Mouse (Mus musculus) right cerebral cortex, postnatal 14 days (tissue): ENCODE measurements around the gene Ugt1a6b.
"Not testable (repeated sequence)": the region's sequence is repeated elsewhere in the genome, so short reads cannot be mapped to it uniquely, and the experiment has no call there.

Source experiments
- DNase-seq: peaks from one replicate; pipeline ENCODE4 v3.0.0; 2022

Ugt1a6b gene

DNA sequence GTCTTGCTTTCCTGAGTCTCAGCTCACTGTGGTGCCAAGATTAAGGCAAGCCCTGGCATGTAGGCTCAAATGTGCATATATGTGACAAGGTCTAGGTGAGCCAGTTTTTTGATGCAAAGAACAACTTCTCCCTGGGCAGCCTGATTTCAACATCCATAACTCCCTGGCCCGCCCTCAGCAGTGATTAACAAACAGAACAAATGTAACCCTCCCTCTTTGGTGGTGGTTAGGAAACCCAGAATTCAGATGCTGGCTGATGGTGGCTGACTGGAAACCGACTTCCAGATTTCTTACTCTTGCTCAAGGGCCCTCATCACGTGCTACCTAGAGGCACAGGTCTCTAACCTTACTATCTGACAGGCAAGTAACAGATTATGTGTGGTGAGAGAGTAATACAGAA, at the start of gene Ugt1a6b:
Gene Ugt1a6b, plus strand, starts transcription at position 234 of the 400 bp plus-strand sequence.
- DNase-seq: not testable (repeated sequence)

DNA sequence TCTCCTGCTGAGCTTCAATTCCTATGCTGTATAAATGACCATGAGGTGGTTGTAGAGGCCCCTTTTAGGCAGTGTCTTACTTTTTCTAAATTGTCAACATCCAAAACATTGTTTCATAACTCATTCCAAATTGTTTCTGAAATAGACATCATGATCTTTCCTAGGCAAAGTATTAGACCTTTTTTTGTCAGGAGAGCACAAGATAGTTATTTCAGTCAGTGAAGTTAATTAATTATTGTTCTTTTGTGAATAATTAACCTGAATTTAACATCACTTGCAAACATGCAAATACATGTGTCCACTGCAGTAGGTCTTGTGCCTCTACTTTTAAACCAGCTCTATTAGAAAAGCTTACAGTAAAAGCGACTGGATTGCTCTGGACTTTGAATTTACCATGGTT, 48.0 kb upstream of the Ugt1a6b start, which contains the start of gene Ugt1a10:
Gene Ugt1a10, plus strand, starts transcription at position 301 of the 400 bp plus-strand sequence.
- no peak for DNase-seq

DNA sequence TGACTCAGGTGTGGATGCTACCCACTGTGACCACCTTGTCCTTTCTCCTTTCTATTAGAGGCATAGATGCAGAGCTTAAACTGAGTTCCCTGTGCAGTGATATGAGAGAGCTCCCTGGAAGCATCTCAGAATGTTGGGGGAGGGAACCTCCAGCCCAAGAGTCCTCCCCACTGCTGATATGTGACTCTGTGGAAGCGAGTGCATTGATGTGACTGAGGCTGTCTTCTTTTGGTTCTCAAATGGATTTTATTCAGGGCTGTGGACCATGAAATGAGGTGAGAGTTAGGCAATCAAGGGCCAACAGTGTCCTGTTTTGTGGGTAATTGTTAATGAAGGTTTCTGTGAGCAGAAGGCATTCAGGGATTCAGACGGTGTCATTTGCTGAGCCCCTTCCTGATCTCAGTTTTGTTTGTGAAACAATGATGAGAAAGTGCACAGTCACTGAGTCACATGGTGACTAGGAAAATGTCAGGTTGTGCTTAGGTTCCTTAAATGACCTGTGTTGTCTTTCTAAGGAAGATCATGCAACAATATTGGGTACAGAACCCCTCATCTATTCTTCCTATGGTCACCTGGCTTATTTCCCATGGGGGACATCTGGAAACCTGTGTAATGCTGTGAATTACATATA, 36.5 kb upstream of the Ugt1a6b start:
- DNase-seq: not testable (repeated sequence)

DNA sequence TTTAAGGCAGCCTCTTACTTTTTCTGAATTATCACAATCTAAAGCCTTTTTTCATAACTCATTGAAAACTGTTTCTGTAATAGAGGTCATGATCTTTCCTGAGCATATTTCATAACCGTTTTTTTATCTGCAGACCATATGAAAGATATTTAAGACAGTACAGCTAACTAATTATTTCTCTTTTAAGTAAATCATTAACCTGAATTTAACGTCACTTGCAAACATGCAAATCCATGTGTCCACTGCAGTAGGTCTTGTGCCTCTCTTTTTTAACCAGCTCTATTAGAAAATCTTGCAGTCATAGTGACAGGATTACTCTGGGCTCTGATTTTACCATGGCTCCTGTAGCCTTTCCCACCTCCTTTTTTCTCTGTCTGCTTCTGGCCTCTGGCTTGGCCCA, 32.6 kb upstream of the Ugt1a6b start, which contains the start of gene Ugt1a9:
Gene Ugt1a9, plus strand, starts transcription at position 306 of the 400 bp plus-strand sequence.
- no peak for DNase-seq

DNA sequence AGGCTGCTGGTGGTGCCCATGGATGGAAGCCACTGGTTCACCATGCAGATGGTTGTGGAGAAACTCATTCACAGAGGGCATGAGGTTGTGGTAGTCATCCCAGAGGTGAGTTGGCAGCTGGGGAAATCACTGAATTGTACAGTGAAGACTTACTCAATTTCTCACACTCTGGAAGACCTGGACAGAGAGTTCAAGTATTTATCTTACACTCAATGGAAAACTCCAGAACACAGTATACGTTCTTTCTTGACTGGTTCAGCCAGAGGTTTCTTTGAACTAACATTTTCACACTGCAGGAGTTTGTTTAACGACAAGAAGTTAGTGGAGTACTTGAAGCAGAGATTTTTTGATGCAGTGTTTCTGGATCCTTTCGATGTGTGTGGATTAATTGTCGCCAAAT, 32.1 kb upstream of the Ugt1a6b start:
- DNase-seq: no peak

DNA sequence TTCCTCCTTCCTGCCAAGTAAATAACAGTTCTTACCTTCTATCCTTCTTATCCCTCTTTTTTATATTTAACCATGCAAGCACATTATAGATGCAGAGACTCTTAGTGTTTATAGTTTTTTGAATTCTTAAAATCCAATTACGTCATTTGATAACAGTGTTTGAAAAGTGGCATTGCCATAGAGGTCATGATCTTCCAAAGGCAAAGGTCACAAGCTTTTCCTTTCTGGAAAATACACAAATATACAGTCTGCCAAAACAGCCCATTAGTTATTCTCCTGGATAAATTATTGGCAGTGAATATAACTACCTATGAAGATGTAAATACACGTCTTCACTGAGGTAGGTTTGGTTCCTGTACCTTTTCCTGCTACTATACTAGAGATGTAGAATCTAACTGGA, 28.6 kb upstream of the Ugt1a6b start:
- DNase-seq: no peak

DNA sequence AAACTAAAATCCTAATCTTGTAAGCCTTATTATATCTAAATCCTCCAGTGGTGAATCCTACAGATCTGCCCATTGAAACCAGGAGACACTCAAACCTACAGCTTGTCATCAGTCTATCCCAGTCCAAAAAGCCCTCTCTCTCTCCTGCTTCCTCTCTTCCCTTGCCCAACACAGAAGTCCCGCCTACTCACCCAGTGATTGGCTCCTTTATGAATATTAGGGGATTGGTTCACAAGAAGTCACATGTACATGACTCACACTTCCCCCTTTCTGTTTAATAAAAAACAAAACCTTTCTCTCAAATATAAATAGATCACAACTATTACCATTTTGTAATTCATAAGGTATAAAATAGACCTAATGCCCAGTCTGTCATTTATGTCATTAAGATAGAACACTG, 25.9 kb upstream of the Ugt1a6b start:
- DNase-seq: no peak

DNA sequence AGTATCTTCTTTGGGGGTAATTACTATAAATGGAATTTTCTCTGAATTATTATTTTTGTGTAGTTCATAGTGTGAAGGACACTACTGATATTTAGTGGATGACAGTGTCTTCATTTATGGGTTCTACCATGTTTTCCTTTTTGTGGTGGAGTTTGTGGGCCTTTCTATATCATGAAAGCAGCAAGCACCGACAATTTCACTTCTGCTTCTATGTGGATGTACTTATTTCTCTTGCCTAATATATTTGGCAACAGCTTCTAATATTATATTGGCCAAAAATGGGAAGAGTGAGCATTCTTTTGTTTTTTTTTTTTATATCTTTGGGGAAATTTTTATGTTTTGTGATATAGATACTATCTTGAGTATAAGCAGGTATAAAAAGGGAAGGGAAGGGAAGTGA, 21.4 kb upstream of the Ugt1a6b start:
- no peak for DNase-seq

DNA sequence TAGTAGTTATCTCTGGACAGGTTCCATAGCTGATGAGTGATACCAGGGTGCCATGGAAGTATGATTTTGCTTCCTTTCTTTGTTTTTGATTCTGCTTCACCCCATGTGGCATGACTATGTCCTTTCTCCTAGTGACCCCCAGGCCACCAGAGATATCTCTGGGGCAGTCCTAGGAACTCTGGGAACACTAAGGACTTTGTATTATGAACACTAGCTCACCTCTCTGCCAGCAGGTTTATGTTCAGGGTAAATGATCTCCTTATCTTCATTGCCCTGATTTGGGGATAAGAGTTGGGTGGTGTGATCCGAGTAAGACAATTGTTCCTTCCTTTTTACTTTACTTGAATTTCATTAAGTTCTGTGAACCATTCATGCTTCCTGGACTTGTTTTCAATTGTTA, 16.9 kb upstream of the Ugt1a6b start:
- DNase-seq: no peak

DNA sequence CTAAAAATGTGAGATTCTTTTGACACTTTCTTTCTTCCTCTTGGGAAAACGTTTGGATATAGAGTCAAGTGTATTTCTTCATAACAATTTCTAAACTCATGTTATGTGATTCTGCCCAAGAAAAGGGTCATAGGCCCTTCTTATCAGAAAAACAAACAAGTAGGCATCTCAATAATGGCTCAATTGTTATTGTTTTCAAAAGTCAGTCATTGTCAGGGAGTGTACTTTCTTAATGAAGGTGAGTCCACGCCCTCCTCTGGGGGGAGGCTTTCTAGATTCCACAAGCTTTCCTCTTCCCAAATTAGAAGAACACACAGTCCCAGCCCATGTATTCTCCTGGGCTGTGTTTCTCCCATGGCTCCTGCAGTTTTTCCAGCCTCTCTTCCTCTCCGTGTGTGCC, 15.5 kb upstream of the Ugt1a6b start, which contains the start of gene Ugt1a8:
Gene Ugt1a8, plus strand, starts transcription at position 301 of the 400 bp plus-strand sequence.
- no peak for DNase-seq

DNA sequence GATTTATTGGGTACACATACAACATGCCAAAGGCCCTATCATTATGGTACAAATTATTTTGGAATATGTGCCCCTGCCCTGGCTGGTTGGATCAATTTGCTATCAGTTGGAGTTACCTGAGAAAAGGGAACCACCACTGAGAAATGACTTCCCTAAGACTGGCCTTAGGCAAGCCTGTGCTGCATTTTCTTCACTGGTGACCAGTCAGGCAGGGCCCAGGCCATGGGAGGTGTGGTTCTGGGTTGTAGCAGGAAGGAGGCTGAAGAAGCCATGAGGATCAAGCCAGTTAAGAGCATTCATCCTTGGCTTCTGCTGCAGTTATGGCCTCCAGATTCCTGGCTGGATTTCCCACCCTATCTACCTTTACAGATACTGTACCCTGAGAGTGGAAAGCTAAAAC, 10.7 kb upstream of the Ugt1a6b start:
- no peak for DNase-seq

DNA sequence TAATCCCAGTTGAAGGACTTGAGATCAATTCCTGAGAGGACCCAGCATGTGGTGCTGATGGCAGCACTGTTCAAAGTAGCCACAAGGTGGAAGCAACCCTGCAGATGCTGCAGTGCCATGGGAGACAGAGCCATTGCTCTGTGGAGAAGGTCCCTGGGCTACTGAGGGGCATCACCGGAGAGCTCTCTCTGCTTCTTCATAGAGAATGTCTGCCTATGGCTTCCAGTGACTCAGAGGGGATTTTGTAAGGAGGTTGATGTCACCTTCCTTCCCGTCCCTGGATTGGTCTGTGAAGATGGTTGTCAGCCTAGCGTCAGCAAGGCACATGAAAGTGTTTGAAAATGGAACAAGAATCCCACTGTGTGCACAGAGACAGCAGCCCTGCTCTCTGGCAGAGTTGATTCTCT, 8.8 kb upstream of the Ugt1a6b start:
- DNase-seq: not testable (repeated sequence)

DNA sequence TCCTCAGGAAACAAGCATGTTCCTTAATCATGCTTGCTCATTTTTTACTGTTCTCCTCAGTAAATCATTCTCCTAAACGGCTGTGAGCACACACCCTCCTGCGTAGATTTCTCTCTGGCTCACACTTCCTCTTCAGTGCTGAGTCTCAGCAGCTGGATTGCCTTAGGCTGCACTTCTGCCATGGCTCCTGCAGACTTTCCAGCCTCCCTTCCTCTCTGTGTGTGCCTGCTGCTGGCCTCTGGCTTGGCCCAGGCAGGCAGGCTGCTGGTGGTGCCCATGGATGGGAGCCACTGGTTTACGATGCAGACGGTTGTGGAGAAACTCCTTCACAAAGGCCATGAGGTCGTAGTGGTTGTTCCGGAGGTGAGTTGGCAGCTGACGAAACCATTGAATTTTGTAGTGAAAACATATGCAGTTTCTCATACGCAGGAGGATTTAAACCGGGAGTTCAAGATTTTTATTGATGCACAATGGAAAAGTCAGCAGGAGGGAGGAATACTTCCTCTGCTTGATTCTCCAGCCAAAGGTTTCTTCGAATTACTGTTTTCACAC, 8.0 kb upstream of the Ugt1a6b start, which contains the start of gene Ugt1a7c:
Gene Ugt1a7c, plus strand, starts transcription at position 122 of the 552 bp plus-strand sequence.
- peak; percentile 6 for DNase-seq

DNA sequence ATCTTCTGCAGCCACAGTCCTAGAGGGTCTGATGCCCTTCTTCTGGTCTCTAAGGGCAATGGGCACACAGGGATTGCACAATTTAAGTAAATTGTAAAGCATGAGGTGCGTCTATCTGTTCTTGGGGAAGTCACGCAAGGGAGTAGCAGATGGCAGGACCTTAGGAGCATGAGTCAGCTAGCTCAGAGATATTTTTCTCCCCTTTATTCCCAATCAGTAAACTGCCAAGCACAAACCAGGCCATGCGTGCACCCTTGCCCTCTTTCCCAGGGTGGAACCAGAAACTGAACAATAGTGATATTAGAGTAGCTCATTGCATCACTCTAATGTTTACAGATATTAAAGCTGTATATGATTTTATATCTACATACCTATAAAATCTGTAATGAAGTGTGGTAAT, 4.5 kb upstream of the Ugt1a6b start:
- not testable (repeated sequence) for DNase-seq

DNA sequence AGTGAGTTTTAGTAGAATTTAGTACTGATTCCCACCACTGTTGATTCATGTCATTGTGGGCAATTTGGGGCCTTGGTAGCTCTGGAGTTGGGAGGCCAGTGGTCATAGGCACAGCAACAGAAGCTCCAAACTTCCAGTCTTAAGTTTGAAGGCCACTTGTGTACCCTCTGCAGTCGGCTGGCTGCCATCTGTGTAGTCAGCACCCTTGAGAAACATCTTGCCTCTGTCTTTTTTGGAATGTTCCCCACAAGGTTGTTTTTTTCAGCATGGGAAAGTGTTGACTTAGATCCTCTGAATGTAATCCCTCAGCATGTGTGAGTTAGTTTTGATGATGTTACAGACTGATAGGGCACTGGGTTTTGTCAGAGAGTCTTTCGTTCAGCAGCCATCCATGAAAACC, 3.4 kb upstream of the Ugt1a6b start:
- DNase-seq: not testable (repeated sequence)

DNA sequence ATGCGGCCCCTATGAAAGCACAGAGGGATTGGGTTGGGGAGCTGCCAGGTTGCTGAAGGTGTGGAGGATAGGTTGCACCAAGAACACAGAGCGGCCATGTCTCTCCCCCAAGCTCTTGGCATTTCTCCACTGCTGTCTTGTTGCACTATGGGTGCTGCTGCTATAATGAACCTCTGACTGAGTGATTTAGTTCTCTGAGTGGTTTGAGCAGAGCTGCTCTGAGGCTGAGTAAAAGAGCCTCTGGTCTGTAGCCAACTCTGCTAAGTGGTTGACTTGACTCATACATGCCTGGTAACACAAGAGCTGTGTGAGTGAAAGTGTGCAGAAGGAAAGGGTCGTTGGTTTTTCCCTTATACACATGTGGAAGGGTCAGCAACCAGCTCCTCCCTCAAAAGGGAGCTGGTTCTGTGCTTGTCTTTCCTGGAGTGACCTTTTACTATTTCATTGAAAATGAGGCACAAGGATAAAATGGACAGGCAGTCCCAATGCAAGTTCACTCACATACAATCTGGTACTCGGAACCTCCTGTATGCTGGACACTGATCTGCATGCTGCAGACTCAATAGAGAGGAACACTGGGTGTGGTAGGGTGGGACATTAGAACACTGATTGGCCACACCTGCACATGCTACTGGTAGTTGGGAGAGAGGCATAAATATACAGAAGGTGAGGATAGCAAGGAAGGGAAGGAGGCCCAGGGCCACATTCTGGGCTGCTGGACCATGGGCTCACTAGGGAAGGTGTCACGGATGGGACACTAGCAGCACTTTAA, 831 bp downstream of the Ugt1a6b start:
- not testable (repeated sequence) for DNase-seq

DNA sequence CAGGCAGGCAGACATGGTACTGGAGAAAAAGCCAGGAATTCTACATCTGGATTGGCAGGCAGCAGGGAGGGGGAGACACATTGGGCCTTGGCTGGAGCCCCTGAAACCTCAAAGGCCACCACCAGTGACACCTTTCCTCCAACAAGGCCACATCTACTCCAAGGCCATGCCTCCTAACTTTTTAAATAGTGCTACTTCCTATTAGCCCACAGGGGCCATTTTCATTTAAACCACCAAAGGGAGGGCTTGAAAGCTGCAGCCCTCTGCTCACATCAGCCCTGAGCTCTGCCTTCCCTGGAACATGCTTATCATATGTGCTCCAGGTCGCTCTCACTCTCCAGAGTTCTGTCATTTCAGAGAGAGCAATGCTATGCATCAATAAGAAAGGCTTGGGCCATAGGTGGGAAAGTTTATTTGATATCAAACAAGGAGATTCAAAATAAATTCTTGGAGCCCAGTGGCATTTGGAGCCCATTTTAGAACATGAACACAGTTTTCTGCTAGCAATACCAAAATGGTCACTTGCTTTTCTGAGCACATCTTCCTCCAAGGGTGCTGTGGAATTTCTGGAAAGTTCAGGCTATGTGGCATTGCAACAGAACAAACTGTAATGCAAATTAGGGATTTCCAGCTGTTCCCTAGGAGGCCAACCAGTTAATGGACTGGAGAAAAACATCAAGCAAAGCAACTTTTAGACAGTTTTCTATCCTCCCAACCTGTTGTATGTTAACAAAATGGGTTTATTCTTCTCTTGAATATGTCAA, 1.8 kb downstream of the Ugt1a6b start:
- no peak for DNase-seq

DNA sequence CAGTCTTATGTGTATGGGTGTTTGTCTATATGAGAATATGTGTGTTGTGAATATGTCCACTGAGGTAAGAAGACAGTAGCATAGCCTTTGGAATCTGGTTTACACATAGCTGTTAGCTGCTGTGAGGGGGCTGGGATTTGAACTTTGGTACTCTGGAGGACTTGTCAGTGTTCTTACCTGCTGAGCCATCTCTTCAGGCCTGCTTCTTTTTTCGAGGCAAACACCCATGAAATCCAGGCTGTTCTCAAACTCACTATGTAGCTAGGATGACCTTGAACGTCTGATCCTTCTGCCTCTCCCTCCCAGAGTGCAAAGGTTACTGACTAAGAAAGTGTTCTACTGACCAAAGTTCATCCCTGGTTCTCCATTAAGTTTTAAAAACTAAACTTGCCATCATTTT, 2.6 kb downstream of the Ugt1a6b start:
- DNase-seq: no peak

DNA sequence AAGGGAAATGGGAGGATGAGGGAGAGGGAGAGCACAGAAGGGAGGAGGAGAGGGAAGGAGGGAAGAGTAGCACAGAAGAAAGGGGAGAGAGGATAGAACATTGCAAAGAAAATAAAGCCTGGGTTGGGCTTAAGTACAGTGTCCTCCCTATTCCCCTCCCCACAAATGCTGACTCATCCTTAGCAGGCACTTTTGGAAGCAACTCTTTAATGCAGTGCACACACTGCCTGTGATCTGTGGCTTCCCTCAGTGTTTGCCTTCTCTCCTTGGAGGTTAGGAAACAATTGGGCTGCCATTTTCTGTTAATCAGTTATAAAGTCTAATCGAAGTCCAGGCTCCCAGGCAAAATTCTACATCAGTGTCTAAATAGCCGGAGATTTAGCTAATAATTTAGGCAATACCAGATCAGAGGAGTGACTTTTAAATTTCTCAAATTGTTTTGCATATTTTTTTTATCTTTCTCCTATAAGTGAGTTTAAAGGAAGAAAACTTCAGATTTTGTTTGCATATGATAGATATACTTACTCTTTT, 6.0 kb downstream of the Ugt1a6b start:
- not testable (repeated sequence) for DNase-seq

DNA sequence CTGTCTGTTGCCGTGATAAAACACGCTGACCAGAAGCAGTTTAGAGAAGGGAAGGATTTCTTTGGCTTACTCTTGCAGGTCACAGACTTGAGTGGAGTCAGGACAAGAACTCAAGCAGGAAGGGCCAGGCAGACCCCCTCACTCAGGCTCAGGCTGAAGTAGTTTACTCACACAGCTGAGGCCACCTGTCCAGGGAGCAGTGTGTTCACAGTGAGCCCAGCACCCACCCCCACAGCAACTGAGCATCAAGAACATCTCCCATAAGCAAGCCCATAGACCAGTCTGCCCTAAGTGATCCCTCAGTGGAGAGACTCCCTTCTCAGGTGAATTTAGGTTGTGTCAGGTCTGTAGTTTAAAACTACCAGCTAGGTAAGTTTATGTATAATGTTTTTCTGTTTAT, 6.6 kb downstream of the Ugt1a6b start:
- not testable (repeated sequence) for DNase-seq

DNA sequence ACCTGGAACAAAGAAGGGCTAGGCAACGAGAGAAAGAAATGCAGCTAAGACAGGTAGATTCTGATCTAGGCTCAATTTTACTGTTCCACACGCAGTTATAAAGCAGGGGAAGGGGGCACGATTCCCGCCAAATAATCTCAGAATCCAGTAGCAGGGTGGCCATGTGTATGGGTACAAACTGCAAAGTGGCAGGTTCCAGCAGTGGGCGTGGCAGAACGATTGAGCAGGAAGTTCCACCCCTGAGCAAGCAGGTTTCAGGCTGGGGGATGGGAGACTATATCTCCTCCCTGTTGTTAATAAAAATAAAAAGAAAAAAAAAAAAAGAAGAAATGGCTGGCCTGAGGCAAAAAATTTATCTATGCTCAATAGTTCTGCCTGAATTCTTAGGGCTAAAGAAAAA, 9.7 kb downstream of the Ugt1a6b start:
- not testable (repeated sequence) for DNase-seq

DNA sequence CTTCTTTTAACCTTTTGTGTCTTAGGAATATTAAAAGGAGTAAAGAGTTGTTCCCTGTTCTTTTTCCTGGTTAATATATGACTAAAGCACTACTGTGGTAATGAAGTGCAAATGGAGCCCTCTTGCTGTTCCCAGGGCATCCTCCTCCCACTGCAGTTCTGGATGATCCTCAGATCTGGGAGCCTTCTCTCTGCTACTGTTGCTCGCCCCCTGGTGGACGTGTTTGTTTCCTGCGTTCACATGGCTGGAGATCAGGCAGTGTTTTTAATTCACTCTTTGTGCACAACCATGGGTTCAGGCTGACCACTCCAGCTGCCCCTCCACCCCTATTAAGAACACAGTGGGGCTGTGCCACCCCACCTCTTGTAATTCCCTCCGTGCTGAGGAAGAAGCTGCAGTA, 17.5 kb downstream of the Ugt1a6b start:
- not testable (repeated sequence) for DNase-seq

DNA sequence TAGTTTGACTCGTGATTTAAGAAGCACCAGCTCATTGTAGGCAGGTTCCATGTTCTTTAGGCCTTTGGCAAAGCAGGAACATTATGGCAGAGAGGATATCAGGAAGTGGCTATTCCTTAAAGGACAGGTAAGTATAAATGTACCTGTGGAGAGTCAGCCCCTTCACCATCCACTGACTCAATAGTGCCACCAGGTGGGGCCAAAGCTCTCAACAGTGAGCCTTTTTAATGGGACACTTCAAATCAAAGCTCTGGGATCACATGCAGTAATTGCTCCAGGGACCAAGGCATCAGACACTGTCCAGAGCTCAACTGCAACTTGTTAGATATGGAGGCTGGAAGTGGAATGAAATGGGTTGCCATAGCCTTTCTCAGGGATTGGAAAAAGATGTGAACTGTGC, 18.5 kb downstream of the Ugt1a6b start:
- DNase-seq: not testable (repeated sequence)
